Mouse (Mus musculus) right cerebral cortex, postnatal 10 days (tissue): Measurements from ENCODE around the gene Ugt1a6a.
"Not testable (repeated sequence)": the region's sequence is repeated elsewhere in the genome, so short reads cannot be mapped to it uniquely, and the experiment has no call there.

Source experiments
- DNase-seq, 2 experiments: peaks; one replicate each; pipeline ENCODE4 v3.0.0; 2021; ENCODE audit warnings: low spot score in 2 of 2

Gene Ugt1a6a

DNA sequence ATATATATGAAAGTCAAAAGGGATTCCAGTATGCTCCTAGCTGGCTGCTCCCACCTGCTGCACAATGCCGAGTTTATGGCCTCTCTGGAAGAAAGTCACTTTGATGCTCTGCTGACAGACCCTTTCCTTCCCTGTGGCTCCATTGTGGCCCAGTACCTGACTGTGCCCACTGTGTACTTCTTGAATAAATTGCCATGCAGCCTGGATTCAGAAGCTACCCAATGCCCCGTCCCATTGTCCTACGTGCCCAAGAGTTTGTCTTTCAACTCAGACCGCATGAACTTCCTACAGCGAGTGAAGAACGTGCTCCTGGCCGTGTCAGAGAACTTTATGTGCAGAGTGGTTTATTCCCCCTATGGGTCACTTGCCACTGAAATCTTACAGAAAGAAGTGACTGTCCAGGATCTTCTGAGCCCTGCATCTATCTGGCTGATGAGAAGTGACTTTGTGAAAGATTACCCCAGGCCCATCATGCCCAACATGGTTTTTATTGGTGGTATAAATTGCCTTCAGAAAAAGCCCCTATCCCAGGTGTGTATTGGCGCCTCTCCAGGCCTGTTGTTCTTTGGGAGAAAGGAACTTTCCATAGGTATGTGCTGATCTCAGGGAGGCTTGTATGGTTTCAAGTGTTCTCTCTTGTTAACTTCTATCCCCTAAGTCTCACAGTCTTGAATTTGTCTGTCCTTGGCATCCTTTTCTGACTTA, 77.9 kb downstream of the Ugt1a6a start:
- no peak for DNase-seq

- DNase-seq = no peak
Observed at GRCm38 (mm10) chr1:88213061-88213460, 78.5 kb downstream of the Ugt1a6a start.

GRCm38 (mm10) chr1:88213766-88214461, 79.3 kb downstream of the Ugt1a6a start:
- no peak for DNase-seq

- no peak for DNase-seq
Observed at GRCm38 (mm10) chr1:88214462-88214952, 79.9 kb downstream of the Ugt1a6a start.

- no peak for DNase-seq
Observed at GRCm38 (mm10) chr1:88215466-88216380, 81.1 kb downstream of the Ugt1a6a start.

- no peak for DNase-seq
Observed at GRCm38 (mm10) chr1:88216551-88216950, 81.9 kb downstream of the Ugt1a6a start.

DNA sequence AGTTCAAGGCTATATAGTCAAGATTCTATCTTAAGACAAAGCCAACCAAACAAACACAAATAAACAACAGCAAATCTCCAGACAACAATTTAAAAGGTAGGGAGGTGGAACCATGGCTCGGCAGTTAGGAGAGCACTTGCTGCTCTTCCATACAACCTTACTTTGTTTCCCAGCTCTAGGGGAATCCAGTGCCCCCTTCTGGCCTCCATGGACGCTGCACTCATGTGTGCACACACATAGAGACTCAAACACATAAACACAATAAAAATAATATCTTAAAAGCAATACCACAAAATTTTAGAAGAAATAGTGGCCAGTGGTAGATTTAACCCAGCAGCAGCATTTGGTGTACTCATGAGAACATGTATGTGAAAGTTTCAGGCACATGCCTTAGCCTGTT, 82.5 kb downstream of the Ugt1a6a start:
- no peak for DNase-seq

DNA sequence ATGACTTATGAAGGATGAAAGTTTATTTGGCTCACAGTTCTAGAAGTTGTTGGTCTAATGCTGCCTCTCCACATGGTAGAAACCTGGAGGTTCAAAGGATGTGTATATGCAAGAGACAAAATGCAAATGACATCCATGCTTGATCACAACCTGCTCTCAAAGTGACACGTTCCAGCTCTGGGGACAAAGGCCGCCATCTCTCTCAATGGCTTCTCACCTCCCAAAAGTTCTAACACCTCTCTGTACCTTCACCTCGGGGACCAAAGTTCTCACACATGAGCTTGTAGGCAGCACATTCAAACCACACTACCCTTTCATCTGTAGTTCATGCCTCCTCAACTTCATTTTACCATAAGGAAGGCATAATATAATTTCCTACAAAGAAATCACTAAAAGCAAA, 83.0 kb downstream of the Ugt1a6a start:
- DNase-seq = no peak

- no peak for DNase-seq
Observed at GRCm38 (mm10) chr1:88218051-88218450, 83.4 kb downstream of the Ugt1a6a start.

DNA sequence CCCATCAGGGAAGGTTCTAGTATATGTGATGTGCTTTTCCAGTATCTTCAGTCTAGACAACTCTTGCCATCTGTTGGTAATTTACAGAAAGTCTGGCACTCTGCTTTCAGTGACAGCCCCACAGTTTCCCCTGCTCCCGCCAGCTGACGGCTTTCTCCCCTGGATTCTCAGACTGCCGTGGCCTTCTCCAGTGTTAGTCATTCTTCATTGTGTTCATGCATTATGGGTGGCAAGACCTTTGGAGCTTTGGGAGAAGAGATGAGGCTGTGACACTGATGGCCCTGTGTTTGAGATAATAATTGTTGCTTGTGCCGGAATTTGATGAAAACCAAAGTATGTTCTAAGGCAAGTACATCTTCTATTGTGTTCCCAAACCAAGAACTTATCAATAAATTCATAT, 84.0 kb downstream of the Ugt1a6a start:
- no peak for DNase-seq

DNA sequence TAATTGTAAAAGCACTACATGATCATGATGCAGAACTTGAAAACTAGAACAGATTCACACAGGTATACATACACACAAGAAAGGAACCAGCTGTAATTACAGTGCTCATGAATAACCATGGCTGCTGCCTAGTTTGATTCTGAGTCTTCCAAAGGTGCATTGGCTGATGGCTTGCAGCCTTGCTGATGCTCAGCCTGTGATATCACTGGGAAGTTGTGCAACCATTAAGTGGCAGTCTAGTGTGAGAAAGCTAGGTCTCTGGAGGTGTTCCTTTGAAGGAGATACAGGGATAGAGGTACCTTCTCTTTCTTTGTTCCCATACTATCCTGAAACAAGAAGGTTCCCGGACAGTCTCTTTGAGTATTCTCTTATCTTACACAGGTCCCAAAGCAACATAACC, 84.4 kb downstream of the Ugt1a6a start:
- no peak for DNase-seq

DNA sequence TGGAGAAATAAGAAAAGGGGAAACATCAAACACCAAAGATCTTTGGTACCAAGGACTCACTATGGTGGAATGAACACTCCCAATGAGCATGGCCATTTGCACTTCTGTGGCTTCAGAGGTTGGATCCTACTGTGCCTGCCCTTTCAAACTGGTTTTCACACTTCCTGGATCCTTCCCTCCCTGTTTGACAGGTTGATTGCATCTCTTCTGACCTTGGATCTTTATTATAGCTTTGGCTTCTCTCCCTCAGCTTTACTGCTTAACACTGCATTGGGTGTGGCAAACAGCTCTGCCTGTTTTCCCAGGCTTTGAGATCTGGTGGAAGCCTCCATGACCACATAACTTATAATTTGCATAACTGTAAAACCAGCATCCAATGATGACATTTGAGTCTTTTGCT, 85.7 kb downstream of the Ugt1a6a start:
- no peak for DNase-seq

- DNase-seq = no peak
Observed at GRCm38 (mm10) chr1:88222216-88222615, 87.6 kb downstream of the Ugt1a6a start.

- DNase-seq = not testable (repeated sequence)
Observed at GRCm38 (mm10) chr1:88223011-88223515, 88.5 kb downstream of the Ugt1a6a start.

- DNase-seq = no peak
Observed at GRCm38 (mm10) chr1:88223591-88223990, 89.0 kb downstream of the Ugt1a6a start.

DNA sequence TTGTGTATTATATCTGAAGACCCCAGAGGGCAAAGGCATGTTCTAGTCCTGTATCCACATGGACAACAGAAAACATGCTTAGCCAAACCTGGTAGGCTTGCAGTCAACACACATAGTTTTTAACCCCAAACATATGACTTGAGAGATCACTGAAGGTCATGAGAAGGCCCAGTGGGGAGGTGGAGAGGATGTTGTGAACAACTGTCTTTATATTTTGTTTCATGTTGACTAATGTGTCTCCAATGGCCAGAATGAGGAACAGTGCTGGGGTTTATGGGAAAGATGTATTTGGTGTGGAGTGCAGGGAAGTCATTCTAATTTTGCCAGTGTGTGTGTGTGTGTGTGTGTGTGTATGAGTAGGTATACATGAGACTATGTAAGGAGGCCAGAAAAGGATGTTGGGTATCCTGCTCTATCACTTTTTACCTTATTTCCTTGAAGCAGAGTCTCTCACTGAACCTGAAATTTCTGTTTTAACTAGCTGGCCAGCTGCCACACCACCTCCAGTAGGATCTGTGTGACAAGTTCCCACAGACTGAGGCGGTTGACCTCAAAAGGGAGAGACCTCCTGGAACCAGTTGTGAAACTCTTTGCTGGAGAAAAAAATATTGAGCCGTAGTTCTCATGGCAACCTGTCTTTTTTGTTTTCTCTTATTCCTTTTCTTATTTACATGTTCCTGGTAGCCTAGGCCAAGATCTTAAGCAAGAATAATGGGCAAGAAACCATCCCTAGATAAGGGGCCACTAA, 89.6 kb downstream of the Ugt1a6a start:
- DNase-seq = no peak

- not testable (repeated sequence) for DNase-seq
Observed at GRCm38 (mm10) chr1:88225301-88225700, 90.7 kb downstream of the Ugt1a6a start.

- DNase-seq = no peak
Observed at GRCm38 (mm10) chr1:88225741-88226140, 91.1 kb downstream of the Ugt1a6a start.

DNA sequence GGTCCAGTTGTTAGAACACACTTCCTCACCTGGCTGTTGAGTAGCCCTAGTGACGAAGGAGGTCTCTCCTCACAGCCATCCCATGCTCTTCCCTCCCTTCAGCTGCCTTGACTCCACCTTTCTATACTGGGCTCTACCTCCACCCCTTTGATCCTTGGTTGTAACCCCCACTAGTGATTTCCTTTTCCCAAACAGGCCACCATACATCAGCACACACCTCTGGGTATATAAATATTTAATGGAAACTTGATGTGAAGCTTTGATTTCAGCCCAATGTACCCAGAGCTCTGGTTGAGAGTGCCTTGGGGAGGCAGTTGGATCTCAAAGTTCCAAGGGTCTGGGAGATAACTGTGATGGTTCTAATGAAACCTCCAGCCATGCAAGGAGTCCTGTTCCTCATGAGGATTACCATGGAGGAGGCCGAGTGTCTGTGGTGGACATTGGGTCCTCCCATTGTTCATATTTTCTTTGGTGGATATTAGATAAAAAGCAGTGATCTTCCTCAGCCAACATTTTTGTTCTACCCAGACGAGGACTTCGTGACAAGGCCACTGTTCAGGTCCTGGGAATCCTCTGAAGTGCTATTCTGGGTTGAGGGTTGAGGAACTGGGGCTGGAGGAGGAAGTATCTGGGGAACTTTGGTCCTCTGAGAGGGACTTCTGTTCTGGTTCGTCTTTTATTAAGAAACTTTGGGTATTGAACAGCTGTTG, 92.2 kb downstream of the Ugt1a6a start, which contains the start of gene Mroh2a:
TSS of gene Mroh2a (plus strand) at position 317 of the 710 bp plus-strand sequence.
- DNase-seq = no peak

- no peak for DNase-seq
Observed at GRCm38 (mm10) chr1:88227482-88227881, 92.9 kb downstream of the Ugt1a6a start.
